Mouse (Mus musculus): ENCODE measurements at regions not wholly inside any gene's neighbourhood (a gene's known extent, or its start where the extent isn't known, plus 50 kb on each side); places are given as distances from the start of the nearest gene placed in this dataset.
"Not testable (repeated sequence)": the region's sequence is repeated elsewhere in the genome, so short reads cannot be mapped to it uniquely, and the experiment has no call there.

GRCm38 (mm10) chr14:53159012-53159411 is 663.5 kb upstream of the Olfr1507 start:
- H3K4me3 ChIP-seq (ENCODE audit: control insufficient read depth, low read depth, low read length); H3K4me1 ChIP-seq (ENCODE audit: control insufficient read depth, insufficient read depth, low read length); H3K27ac ChIP-seq (ENCODE audit: control insufficient read depth, insufficient read depth, low read depth, low read length): not testable (repeated sequence)

GRCm38 (mm10) chr14:53134783-53135182 is 639.2 kb upstream of the Olfr1507 start:
- H3K27me3 ChIP-seq (ENCODE audit: control insufficient read depth, insufficient read depth, low read length); H3K4me3 ChIP-seq (ENCODE audit: control insufficient read depth, low read depth, low read length); H3K4me1 ChIP-seq (ENCODE audit: control insufficient read depth, insufficient read depth, low read length); H3K27ac ChIP-seq (ENCODE audit: control insufficient read depth, insufficient read depth, low read depth, low read length); H3K36me3 ChIP-seq (ENCODE audit: control insufficient read depth, insufficient read depth, low read length): not testable (repeated sequence)

More at GRCm38 (mm10) chr14:53159012-53159411, 663.5 kb upstream of the Olfr1507 start:
- not testable (repeated sequence) for H3K36me3 ChIP-seq (ENCODE audit: control insufficient read depth, insufficient read depth, low read length); H3K27me3 ChIP-seq (ENCODE audit: control insufficient read depth, insufficient read depth, low read length)

- not testable (repeated sequence) for H3K27ac ChIP-seq (ENCODE audit: control insufficient read depth, insufficient read depth, low read depth, low read length); H3K36me3 ChIP-seq (ENCODE audit: control insufficient read depth, insufficient read depth, low read length); H3K4me3 ChIP-seq (ENCODE audit: control insufficient read depth, low read depth, low read length); H3K4me1 ChIP-seq (ENCODE audit: control insufficient read depth, insufficient read depth, low read length); H3K27me3 ChIP-seq (ENCODE audit: control insufficient read depth, insufficient read depth, low read length)
- TF ChIP-seq CTCF (IDR thresholded peaks at IDR 0.05; ENCODE audit: control insufficient read depth, insufficient read depth, insufficient replicate concordance, low read depth, low read length), result peak; percentile 86; the same call in 1 of the 2 replicates
Observed at GRCm38 (mm10) chr14:53132390-53132789, 636.8 kb upstream of the Olfr1507 start.

GRCm38 (mm10) chr14:53121704-53122103 is 626.2 kb upstream of the Olfr1507 start:
- not testable (repeated sequence) for H3K4me1 ChIP-seq (ENCODE audit: control insufficient read depth, insufficient read depth, low read length); H3K27me3 ChIP-seq (ENCODE audit: control insufficient read depth, insufficient read depth, low read length); H3K27ac ChIP-seq (ENCODE audit: control insufficient read depth, insufficient read depth, low read depth, low read length); H3K4me3 ChIP-seq (ENCODE audit: control insufficient read depth, low read depth, low read length); H3K36me3 ChIP-seq (ENCODE audit: control insufficient read depth, insufficient read depth, low read length)

GRCm38 (mm10) chr14:53109732-53110131 is 614.2 kb upstream of the Olfr1507 start:
- H3K27ac ChIP-seq (ENCODE audit: control insufficient read depth, insufficient read depth, low read depth, low read length); H3K27me3 ChIP-seq (ENCODE audit: control insufficient read depth, insufficient read depth, low read length); H3K4me1 ChIP-seq (ENCODE audit: control insufficient read depth, insufficient read depth, low read length); H3K36me3 ChIP-seq (ENCODE audit: control insufficient read depth, insufficient read depth, low read length); H3K4me3 ChIP-seq (ENCODE audit: control insufficient read depth, low read depth, low read length): not testable (repeated sequence)

- not testable (repeated sequence) for H3K27me3 ChIP-seq (ENCODE audit: control insufficient read depth, insufficient read depth, low read length); H3K36me3 ChIP-seq (ENCODE audit: control insufficient read depth, insufficient read depth, low read length); H3K27ac ChIP-seq (ENCODE audit: control insufficient read depth, insufficient read depth, low read depth, low read length); H3K4me3 ChIP-seq (ENCODE audit: control insufficient read depth, low read depth, low read length); H3K4me1 ChIP-seq (ENCODE audit: control insufficient read depth, insufficient read depth, low read length)
Observed at GRCm38 (mm10) chr14:53101362-53101761, 605.8 kb upstream of the Olfr1507 start.

GRCm38 (mm10) chr14:53090921-53091320 is 595.4 kb upstream of the Olfr1507 start:
- H3K27ac ChIP-seq (ENCODE audit: control insufficient read depth, insufficient read depth, low read depth, low read length); H3K4me3 ChIP-seq (ENCODE audit: control insufficient read depth, low read depth, low read length); H3K27me3 ChIP-seq (ENCODE audit: control insufficient read depth, insufficient read depth, low read length); H3K4me1 ChIP-seq (ENCODE audit: control insufficient read depth, insufficient read depth, low read length); H3K36me3 ChIP-seq (ENCODE audit: control insufficient read depth, insufficient read depth, low read length): not testable (repeated sequence)

GRCm38 (mm10) chr14:53081853-53082252 is 586.3 kb upstream of the Olfr1507 start:
- H3K27ac ChIP-seq (ENCODE audit: control insufficient read depth, insufficient read depth, low read depth, low read length); H3K4me1 ChIP-seq (ENCODE audit: control insufficient read depth, insufficient read depth, low read length); H3K36me3 ChIP-seq (ENCODE audit: control insufficient read depth, insufficient read depth, low read length); H3K4me3 ChIP-seq (ENCODE audit: control insufficient read depth, low read depth, low read length); H3K27me3 ChIP-seq (ENCODE audit: control insufficient read depth, insufficient read depth, low read length): not testable (repeated sequence)

GRCm38 (mm10) chr14:53081024-53081711 is 585.6 kb upstream of the Olfr1507 start:
- not testable (repeated sequence) for H3K4me3 ChIP-seq (ENCODE audit: control insufficient read depth, low read depth, low read length); H3K4me1 ChIP-seq (ENCODE audit: control insufficient read depth, insufficient read depth, low read length); H3K27ac ChIP-seq (ENCODE audit: control insufficient read depth, insufficient read depth, low read depth, low read length); H3K27me3 ChIP-seq (ENCODE audit: control insufficient read depth, insufficient read depth, low read length); H3K36me3 ChIP-seq (ENCODE audit: control insufficient read depth, insufficient read depth, low read length)

- not testable (repeated sequence) for H3K27ac ChIP-seq (ENCODE audit: control insufficient read depth, insufficient read depth, low read depth, low read length); H3K4me1 ChIP-seq (ENCODE audit: control insufficient read depth, insufficient read depth, low read length); H3K27me3 ChIP-seq (ENCODE audit: control insufficient read depth, insufficient read depth, low read length)
Observed at GRCm38 (mm10) chr14:53080556-53080955, 585.0 kb upstream of the Olfr1507 start.

GRCm38 (mm10) chr14:53075937-53076336 is 580.4 kb upstream of the Olfr1507 start:
- not testable (repeated sequence) for H3K36me3 ChIP-seq (ENCODE audit: control insufficient read depth, insufficient read depth, low read length); H3K4me3 ChIP-seq (ENCODE audit: control insufficient read depth, low read depth, low read length); H3K27me3 ChIP-seq (ENCODE audit: control insufficient read depth, insufficient read depth, low read length); H3K4me1 ChIP-seq (ENCODE audit: control insufficient read depth, insufficient read depth, low read length); H3K27ac ChIP-seq (ENCODE audit: control insufficient read depth, insufficient read depth, low read depth, low read length)

More at GRCm38 (mm10) chr14:53080556-53080955, 585.0 kb upstream of the Olfr1507 start:
- H3K36me3 ChIP-seq (ENCODE audit: control insufficient read depth, insufficient read depth, low read length); H3K4me3 ChIP-seq (ENCODE audit: control insufficient read depth, low read depth, low read length): not testable (repeated sequence)

- H3K36me3 ChIP-seq (ENCODE audit: control insufficient read depth, insufficient read depth, low read length); H3K4me1 ChIP-seq (ENCODE audit: control insufficient read depth, insufficient read depth, low read length); H3K27me3 ChIP-seq (ENCODE audit: control insufficient read depth, insufficient read depth, low read length); H3K27ac ChIP-seq (ENCODE audit: control insufficient read depth, insufficient read depth, low read depth, low read length); H3K4me3 ChIP-seq (ENCODE audit: control insufficient read depth, low read depth, low read length): not testable (repeated sequence)
Observed at GRCm38 (mm10) chr14:53073126-53073525, 577.6 kb upstream of the Olfr1507 start.

Data from testis, adult 2 months (tissue).